ENCODE assay signal across 21 mouse cellular contexts in genomic region chr11:80275011-80275410, GRCm38 (mm10). TPM values are rescaled to one million over a fixed set of nuclear protein-coding genes. Genes with fewer than 3 reads are reported as not detected.
DNase-seq lines count a peak whose midpoint lies in the region; ATAC-seq and TF ChIP-seq lines count a peak whose summit lies in the region.
"Had no signal": no experiment of that assay in that cellular context is flagged by ENCODE, and none has a peak within 500 bp of the region (broad histone marks: within the 10 kb centered on the region; RNA-seq: fewer than 3 reads in every experiment).

No protein-coding gene starts in this region.

- no peak overlapping the region for H3K4me2 ChIP-seq in hindbrain, postnatal 0 days (ENCODE audit: low read depth, low read length)
- no peak overlapping the region for H3K4me2 ChIP-seq in lung, postnatal 0 days (replicated peaks; ENCODE audit: low read depth, low read length)
- H3K4me2 ChIP-seq in forebrain, embryonic 16.5 days (ENCODE audit: low read length), result no peak overlapping the region
- H3K4me2 ChIP-seq in forebrain, embryonic 11.5 days (ENCODE audit: low read depth, low read length, severe bottlenecking), result no peak overlapping the region
- H3K4me2 ChIP-seq: heart, embryonic 13.5 days; limb, embryonic 13.5 days had no signal

- no peak overlapping the region for H3K4me3 ChIP-seq in hindbrain, postnatal 0 days (ENCODE audit: low read length)
- no peak overlapping the region for H3K4me3 ChIP-seq in hindbrain, embryonic 10.5 days
- H3K4me3 ChIP-seq in lung, postnatal 0 days (ENCODE audit: low read depth, low read length), result no peak overlapping the region
- no peak overlapping the region for H3K4me3 ChIP-seq in forebrain, embryonic 16.5 days (replicated peaks; ENCODE audit: low read length)
- H3K4me3 ChIP-seq in forebrain, embryonic 11.5 days (ENCODE audit: low read depth, low read length), result no peak overlapping the region
- H3K4me3 ChIP-seq: erythroblast, embryonic 14.5 days; heart, embryonic 13.5 days; limb, embryonic 13.5 days; megakaryocyte, embryonic 14.5 days had no signal

- no peak overlapping the region for H3K27ac ChIP-seq in hindbrain, postnatal 0 days
- H3K27ac ChIP-seq in hindbrain, embryonic 10.5 days, result no peak overlapping the region
- H3K27ac ChIP-seq in lung, postnatal 0 days (ENCODE audit: low read length), result no peak overlapping the region
- no peak overlapping the region for H3K27ac ChIP-seq in forebrain, embryonic 16.5 days (ENCODE audit: low read length)
- H3K27ac ChIP-seq in forebrain, embryonic 11.5 days (ENCODE audit: low read depth, low read length), result no peak overlapping the region
- H3K27ac ChIP-seq: heart, embryonic 13.5 days; limb, embryonic 13.5 days had no signal

- TF ChIP-seq EP300 in lung, postnatal 0 days (IDR thresholded peaks at IDR 0.05), result no peak

- H3K36me3 ChIP-seq in hindbrain, postnatal 0 days (ENCODE audit: insufficient read depth, low read length), result no peaks in the 10 kb centered on the region
- no peaks in the 10 kb centered on the region for H3K36me3 ChIP-seq in hindbrain, embryonic 10.5 days
- H3K36me3 ChIP-seq in lung, postnatal 0 days (ENCODE audit: insufficient read depth, low read length), result no peaks in the 10 kb centered on the region
- H3K36me3 ChIP-seq in forebrain, embryonic 16.5 days (ENCODE audit: control insufficient read depth, insufficient read depth), result no peaks in the 10 kb centered on the region
- H3K36me3 ChIP-seq in forebrain, embryonic 11.5 days (ENCODE audit: control insufficient read depth, insufficient read depth, low read length), result no peaks in the 10 kb centered on the region
- H3K36me3 ChIP-seq: heart, embryonic 13.5 days; limb, embryonic 13.5 days had no signal

- H3K27me3 ChIP-seq in hindbrain, postnatal 0 days (ENCODE audit: insufficient read depth, low read length), result no peaks in the 10 kb centered on the region
- H3K27me3 ChIP-seq in hindbrain, embryonic 10.5 days (ENCODE audit: insufficient read depth, poor library complexity, severe bottlenecking), result no peaks in the 10 kb centered on the region
- no peaks in the 10 kb centered on the region for H3K27me3 ChIP-seq in lung, postnatal 0 days (replicated peaks; ENCODE audit: insufficient read depth, low read length)
- no peaks in the 10 kb centered on the region for H3K27me3 ChIP-seq in forebrain, embryonic 16.5 days (replicated peaks; ENCODE audit: control insufficient read depth, insufficient read depth, low read length)
- no peaks in the 10 kb centered on the region for H3K27me3 ChIP-seq in forebrain, embryonic 11.5 days (ENCODE audit: control insufficient read depth, insufficient read depth, low read length)
- H3K27me3 ChIP-seq: heart, embryonic 13.5 days; limb, embryonic 13.5 days had no signal

- no peak for ATAC-seq in hindbrain, postnatal 0 days
- no peak for ATAC-seq in lung, postnatal 0 days
- ATAC-seq in forebrain, embryonic 16.5 days, result no peak
- no peak for ATAC-seq in forebrain, embryonic 11.5 days (replicated peaks; ENCODE audit: low FRiP score)
- ATAC-seq: forebrain, embryonic 14.5 days; hindbrain, embryonic 16.5 days had no signal

- 56% methylated on average over 3 of the region's 3 CpGs for WGBS in hindbrain, postnatal 0 days
- WGBS in hindbrain, embryonic 10.5 days, result 66% methylated on average over 3 of the region's 3 CpGs
- 39% methylated on average over 3 of the region's 3 CpGs for WGBS in lung, postnatal 0 days
- 62% methylated on average over 3 of the region's 3 CpGs for WGBS in forebrain, embryonic 16.5 days
- 66% methylated on average over 3 of the region's 3 CpGs for WGBS in forebrain, embryonic 11.5 days

- peak; percentile 25 for TF ChIP-seq CTCF in hindbrain, postnatal 0 days (IDR thresholded peaks at IDR 0.05; ENCODE audit: low read depth)
- peak; percentile 21 for TF ChIP-seq CTCF in lung, postnatal 0 days (IDR thresholded peaks at IDR 0.05)

- no peak for DNase-seq in hindbrain, postnatal 0 days (ENCODE audit: low spot score)
- DNase-seq in hindbrain, embryonic 10.5 days (ENCODE audit: low spot score), result no peak
- DNase-seq in lung, postnatal 0 days (ENCODE audit: low spot score), result no peak
- DNase-seq in lung, adult 18-20 months, result no peak
- DNase-seq in ES-CJ7 (ENCODE audit: low read depth, low spot score), result peak; percentile 57
- peak; percentile 33 for DNase-seq in induced T-regulatory cell, adult 2 months (ENCODE audit: low read depth)
- DNase-seq in forebrain, embryonic 11.5 days (ENCODE audit: low spot score), result no peak
- DNase-seq: adrenal gland, postnatal 10 days; cerebellum, adult 9-11 months; heart, postnatal 4 days; kidney, adult 2 months; kidney, postnatal 25 days; retina, postnatal 1 day; right cerebral cortex, postnatal 4 days had no signal

- no peaks in the 10 kb centered on the region for H3K4me1 ChIP-seq in hindbrain, postnatal 0 days (ENCODE audit: insufficient read depth, low read length)
- no peaks in the 10 kb centered on the region for H3K4me1 ChIP-seq in hindbrain, embryonic 10.5 days (replicated peaks)
- H3K4me1 ChIP-seq in lung, postnatal 0 days (ENCODE audit: insufficient read depth, low read depth, low read length), result no peaks in the 10 kb centered on the region
- H3K4me1 ChIP-seq in forebrain, embryonic 16.5 days (replicated peaks; ENCODE audit: control insufficient read depth, insufficient read depth, low read length), result no peaks in the 10 kb centered on the region
- no peaks in the 10 kb centered on the region for H3K4me1 ChIP-seq in forebrain, embryonic 11.5 days (replicated peaks; ENCODE audit: control insufficient read depth, insufficient read depth, low read length)
- H3K4me1 ChIP-seq: heart, embryonic 13.5 days; limb, embryonic 13.5 days had no signal

- no peaks in the 10 kb centered on the region for H3K9me3 ChIP-seq in hindbrain, postnatal 0 days (ENCODE audit: low read length)
- peaks cover 3% of the 10 kb centered on the region; the same call in 1 of the 2 replicates for H3K9me3 ChIP-seq in hindbrain, embryonic 10.5 days
- H3K9me3 ChIP-seq in lung, postnatal 0 days (ENCODE audit: low read length), result no peaks in the 10 kb centered on the region
- no peaks in the 10 kb centered on the region for H3K9me3 ChIP-seq in forebrain, embryonic 16.5 days (ENCODE audit: control insufficient read depth, low read length)
- no peaks in the 10 kb centered on the region; the same call in 1 of the 2 replicates for H3K9me3 ChIP-seq in forebrain, embryonic 11.5 days (ENCODE audit: control insufficient read depth, low read length)

- H3K9ac ChIP-seq in hindbrain, postnatal 0 days (replicated peaks; ENCODE audit: low read length), result no peak overlapping the region
- H3K9ac ChIP-seq in lung, postnatal 0 days (replicated peaks; ENCODE audit: low read depth), result no peak overlapping the region
- no peak overlapping the region for H3K9ac ChIP-seq in forebrain, embryonic 16.5 days (replicated peaks; ENCODE audit: low read depth, low read length)
- H3K9ac ChIP-seq in forebrain, embryonic 11.5 days (ENCODE audit: low read length), result no peak overlapping the region
- H3K9ac ChIP-seq: heart, embryonic 13.5 days; limb, embryonic 13.5 days had no signal

RNA-seq across cellular contexts. Expression of gene Rhbdl3, which starts 25.7 kb away (rescaled TPM):
- 5.5 and 7.5 TPM in 2 replicates for total RNA-seq in hindbrain, postnatal 0 days (2014; rRNA removed)
- 2.5 and 2.7 TPM in 2 replicates for polyA plus RNA-seq in hindbrain, postnatal 0 days (2015; fragmentation: Nextera tagmentation; extraction: Ambion mirVana)
- 10.2 and 18.0 TPM in 2 replicates for polyA plus RNA-seq in hindbrain, embryonic 10.5 days (2016; fragmentation: Nextera tagmentation; extraction: Ambion mirVana)
- polyA plus RNA-seq in lung, postnatal 0 days (2015; fragmentation: Nextera tagmentation; extraction: Ambion mirVana), result 0.86 and 1.3 TPM in 2 replicates
- polyA plus RNA-seq in forebrain, embryonic 16.5 days (2015; fragmentation: Nextera tagmentation; extraction: Ambion mirVana), result 12.2 and 13.5 TPM in 2 replicates
- polyA plus RNA-seq in forebrain, embryonic 11.5 days (2014; fragmentation: Nextera tagmentation; extraction: Ambion mirVana), result 9.0 and 10.8 TPM in 2 replicates
- polyA plus RNA-seq: erythroblast, embryonic 14.5 days had no signal

Comparison
In these comparisons a context has a peak if more than half of its experiments do, and no peak if none do; other contexts are left out.
1. DNase-seq: peak in ES-CJ7 (single experiment) and induced T-regulatory cell, adult 2 months (single experiment); none in hindbrain, postnatal 0 days (single experiment), hindbrain, embryonic 10.5 days (single experiment), lung, postnatal 0 days (single experiment), lung, adult 18-20 months (0 of 2) and forebrain, embryonic 11.5 days (single experiment).